Mouse (Mus musculus): ENCODE measurements around the gene Kif26b.
A peak's percentile ranks its signal among the peaks of the same experiment; 100 is the strongest.

Kif26b gene

DNA sequence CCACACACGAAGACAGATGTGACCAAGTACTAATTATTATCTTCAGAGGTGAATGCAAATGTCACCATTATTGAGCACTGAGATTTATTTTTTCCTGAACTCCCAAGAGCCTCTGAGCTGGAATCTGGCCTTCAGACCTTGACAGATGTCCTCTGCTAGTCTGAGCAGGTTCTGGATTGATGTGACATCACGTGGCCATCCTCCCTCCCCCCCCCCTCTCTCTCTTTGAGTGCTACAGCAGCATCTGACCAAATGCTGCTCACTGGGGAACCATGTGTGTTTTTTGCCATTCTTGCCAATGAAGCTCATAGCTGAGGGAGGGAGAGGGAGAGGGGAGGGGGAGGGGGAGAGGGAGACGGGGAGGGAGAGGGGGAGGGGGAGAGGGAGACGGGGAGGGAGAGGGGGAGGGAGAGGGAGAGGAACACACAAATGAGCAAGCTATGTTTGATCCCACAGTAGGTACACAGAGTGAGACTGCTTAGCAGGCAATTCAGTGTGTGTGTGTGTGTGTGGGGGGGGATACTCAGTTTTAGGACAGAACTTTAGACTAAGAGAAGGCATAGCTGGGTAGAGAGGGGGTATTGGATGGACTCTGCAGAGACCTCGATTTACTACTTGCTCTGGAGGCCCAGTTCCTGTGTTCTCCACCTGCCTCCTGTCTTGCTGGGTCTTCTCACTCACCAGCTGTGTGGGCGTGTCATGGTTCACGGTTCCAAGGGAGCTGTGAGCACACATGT is 241.9 kb downstream of the Kif26b start:
- no peak for DNase-seq (ENCODE audit: low spot score in 2 of 2)

DNA sequence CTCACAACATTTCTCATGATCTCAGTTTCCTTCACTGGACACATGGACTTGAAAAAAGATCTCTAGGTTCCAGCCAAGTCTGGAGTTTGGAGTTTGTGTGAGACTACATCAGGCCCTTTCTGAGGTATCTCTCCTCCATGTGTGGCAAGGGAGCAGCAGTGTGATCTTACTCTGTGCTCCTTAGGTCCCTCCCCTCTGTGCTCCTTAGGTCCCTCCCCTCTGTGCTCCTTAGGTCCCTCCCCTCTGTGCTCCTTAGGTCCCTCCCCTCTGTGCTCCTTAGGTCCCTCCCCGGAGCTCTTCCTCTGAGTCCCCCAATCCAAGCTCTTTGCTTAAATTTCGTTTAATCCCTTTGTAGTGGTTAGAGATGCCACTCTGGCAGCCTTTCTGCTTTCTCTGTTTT is 250.8 kb downstream of the Kif26b start:
- no peak for DNase-seq (ENCODE audit: low spot score in 2 of 2)

DNA sequence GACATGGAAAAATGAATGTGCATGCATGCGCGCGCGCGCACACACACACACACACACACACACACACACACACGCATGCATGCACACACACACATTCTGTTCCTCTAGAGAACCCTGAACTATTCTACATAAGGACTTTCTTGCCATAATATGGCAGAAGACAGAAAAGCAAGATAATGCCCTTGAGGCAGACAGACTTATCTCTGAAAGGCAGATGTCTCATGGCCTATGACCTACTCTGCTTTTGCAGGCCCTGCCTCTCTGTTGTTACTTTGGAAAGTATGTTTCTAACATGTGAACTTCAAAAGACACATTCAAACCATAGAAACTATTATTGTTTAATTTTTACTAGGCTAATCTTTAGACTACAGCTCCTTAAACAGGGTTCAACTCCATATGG is 255.1 kb downstream of the Kif26b start:
- no peak for DNase-seq (ENCODE audit: low spot score in 2 of 2)

DNA sequence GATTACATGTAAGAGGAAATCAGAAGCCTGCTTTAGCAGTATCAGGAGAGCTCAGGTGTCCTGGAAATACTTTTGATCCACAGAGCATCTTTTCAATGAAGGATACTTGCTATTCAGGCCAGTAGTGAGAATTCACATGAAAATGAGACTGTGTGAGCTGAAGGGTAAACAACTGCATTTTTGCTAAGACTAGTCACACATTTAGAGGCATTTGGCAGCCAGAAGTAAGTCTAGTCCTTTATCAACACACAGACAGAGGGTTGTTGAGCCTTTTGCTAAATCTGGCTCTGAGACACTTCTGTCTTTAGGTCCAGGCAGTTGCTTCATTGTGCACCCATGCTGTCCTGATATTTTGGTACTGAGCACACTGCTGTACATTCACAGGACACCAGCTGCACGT is 262.3 kb downstream of the Kif26b start:
- no peak for DNase-seq (ENCODE audit: low spot score in 2 of 2)

DNA sequence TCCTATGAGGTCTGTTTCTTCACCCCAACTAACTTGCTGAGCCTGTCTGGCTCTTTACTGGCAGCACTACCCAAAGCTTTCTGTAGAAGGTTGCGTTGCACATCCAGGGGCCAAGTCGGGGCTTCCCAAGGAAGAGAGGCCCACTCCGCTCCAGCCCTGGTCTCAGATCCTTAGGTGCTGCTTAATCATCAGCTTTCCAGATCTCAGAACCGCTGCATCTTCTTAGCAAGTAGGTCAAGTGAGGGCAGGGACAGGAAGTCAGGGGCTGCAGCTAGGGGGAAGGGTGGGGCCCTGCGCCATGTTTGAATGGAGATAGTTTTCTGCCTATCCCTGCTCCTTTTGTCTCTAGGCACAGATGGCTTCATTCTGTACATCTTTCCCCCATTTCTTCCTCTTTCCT is 263.8 kb downstream of the Kif26b start:
- DNase-seq (ENCODE audit: low spot score in 2 of 2): no peak

DNA sequence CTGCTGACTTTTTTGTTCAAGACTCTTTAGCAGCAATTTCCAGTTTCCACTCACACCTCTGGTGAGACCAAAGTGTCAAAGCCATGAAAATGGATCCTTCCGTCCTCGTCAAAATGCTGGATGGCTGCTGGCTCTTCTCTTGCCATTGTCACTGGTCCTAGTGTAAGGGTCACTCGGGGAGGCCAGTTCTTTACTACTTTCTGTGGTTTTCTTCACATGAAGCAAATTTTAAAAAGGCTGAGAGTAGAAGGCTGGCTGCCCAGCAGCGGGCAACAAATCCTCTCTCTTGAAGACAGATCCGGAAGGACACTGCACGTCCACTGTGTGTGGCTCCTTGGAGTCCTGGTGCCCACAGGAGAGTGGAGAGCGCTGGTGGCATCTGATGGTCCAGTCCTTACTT is 265.9 kb downstream of the Kif26b start:
- no peak for DNase-seq (ENCODE audit: low spot score in 2 of 2)

DNA sequence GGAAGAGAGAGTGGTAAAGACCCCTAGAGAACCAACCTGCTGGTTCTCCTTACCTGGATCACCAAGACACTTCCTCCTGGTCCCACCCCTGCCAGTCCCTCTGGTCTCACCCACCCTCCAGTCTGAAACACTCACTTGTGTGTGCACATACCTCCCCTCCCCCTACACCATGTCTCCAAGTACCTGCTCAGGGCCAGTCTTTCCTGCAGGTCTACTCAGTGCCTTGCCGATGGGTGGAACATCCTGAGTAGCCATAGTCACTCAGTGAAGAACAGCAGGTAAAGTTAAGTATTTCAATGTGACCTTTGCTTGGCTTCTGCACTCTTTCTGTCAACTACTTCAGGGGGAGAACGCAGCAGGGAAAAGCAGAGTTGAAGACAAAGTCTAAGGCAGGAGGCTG is 268.5 kb downstream of the Kif26b start:
- no peak for DNase-seq (ENCODE audit: low spot score in 2 of 2)

DNA sequence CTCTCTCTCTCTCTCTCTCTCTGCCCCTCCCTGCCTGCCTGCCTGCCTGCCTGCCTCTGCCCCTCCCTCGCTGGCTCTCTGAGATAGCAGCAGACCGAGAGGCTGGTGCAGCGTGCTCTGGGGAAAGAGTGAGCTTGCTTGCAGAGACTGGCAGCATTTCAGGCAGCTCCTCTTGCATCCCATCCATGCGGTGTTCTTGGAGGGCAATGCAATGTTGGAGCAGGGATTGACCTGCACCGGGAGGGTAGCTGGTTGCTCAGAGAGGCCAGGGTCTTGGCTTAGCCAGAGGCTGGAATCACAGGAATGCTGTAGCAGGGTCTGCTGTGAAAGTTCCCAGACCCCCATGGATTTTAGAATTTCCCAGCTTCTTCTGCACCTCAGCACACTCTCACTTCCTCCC is 269.4 kb downstream of the Kif26b start:
- peak in 1 of 2 experiments; percentile 26 for DNase-seq (ENCODE audit: low spot score in 2 of 2)

DNA sequence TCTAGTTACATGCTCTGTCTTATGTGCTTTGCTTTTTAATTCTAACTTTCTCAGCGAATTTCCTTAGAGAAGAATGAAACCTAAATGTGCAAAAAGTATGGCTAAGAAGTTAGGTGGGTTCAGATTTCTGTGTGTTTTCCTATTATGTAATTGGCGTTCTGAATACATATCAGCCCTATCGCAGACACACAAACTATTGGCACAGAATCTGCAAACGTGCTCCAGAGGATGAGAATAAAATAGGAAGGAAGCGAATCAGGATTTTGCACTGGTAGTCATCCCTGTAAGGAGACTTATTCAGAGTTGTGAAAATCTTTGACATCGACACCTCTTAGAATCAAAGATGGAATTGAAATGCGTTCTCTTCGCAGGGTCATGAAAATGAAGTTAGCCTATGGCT is 270.0 kb downstream of the Kif26b start:
- DNase-seq (ENCODE audit: low spot score in 2 of 2): no peak

DNA sequence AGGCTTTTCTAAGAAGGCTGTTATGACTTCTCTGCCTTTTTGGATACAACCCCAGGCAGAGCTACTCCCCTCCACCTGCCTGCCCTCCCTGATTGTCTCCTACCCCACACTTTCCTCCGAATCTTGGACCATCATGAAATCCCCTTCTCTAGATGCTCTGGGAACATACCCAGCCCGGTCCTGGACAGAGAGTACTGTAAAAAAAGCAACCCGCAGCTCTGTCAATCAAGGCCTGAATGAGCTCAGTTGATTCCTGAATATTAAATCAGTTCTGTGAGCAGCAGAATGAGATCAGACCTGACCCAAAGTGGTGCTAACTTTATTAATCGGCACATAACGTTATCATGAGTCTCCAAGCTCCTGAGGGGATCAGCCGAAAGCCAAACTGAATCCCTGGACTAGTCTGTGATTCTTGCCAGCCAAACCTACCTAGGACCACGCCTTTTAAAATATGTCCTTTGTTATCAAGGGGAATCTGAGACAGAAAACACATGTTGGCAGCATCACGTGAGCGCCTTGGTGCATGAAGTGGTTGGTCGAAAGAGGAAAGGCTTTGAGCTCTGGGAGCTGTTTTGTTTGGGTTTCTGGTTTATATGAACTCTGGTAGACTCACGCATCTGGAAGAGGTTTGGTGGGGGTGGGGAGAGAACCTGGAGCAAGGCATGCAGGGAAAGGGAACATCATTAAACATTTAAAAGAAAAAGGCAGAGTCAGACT is 271.1 kb downstream of the Kif26b start:
- no peak for DNase-seq (ENCODE audit: low spot score in 2 of 2)

DNA sequence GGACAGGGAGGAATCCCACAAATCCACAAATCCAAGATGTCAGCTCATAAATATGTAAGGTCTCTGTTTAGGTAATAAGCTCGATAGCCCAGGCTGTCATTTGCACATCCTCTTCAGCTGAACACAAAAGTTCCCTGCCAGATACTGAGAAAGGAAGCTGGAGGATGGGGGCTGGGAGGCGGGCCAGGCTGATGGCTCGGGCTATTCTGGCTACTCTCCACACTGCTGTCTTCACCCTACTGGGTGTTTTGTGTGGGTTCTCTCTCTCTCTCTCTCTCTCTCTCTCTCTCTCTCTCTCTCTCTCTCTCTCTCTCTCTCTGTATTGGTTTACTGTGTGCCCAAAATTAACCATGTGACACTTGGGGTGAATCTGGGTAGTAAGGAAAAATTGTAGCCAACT is 274.2 kb downstream of the Kif26b start:
- DNase-seq (ENCODE audit: low spot score in 2 of 2): no peak

DNA sequence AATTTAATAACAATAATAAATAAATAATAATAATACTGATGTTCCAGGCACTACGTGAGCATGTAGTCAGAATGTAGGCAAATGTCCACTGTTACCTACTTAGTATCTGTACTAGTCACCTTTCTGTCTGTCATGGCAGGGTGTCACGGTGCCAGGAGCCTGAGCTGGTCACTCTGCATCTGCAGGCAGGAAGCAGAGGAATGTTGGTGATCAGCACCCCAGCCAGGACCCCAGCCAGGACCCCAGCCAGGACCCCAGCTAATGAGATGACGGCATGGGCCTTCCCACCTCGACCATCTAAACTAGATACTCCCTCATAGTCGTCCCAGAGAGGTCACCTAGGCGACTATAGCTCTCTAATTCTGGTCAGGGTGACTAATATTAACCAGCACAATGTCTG is 288.6 kb downstream of the Kif26b start:
- DNase-seq (ENCODE audit: low spot score in 2 of 2): no peak

DNA sequence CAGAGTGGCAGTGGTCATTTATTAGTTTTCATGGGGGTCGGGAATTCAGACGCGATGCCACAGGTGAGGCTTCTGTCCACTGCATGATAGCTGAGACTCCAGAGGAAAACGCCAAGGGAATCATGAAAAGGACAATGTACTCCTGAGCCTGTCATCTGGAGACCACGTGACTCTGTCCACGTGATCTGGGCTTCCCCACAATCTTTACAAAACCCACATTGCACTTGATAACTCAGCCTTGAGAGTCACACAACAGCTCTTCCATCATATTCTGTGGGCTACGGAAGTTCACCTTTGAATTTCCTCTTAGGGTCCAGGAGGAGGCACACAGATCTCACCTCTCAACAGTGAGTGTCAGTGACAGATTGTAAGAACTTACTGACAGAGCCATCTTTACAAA is 290.1 kb downstream of the Kif26b start:
- no peak for DNase-seq (ENCODE audit: low spot score in 2 of 2)

DNA sequence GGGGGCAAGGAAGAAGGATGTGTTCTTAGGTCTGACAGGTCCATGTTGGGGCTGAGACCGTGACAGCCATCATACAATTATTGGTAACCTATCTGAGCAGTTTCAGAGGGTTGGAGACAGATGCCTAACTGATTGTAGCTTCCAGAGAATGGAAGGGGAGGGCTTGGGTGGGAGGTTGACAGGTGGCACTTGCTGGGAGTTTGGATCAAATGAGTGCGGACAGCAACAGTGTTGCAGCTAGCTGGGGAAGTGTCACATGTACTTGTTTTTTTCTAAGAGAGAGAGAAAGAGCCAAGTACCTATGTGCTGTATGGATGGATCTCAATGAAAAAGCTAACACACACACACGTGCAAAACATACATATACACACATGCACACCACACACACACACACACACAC is 291.2 kb downstream of the Kif26b start:
- no peak for DNase-seq (ENCODE audit: low spot score in 2 of 2)

DNA sequence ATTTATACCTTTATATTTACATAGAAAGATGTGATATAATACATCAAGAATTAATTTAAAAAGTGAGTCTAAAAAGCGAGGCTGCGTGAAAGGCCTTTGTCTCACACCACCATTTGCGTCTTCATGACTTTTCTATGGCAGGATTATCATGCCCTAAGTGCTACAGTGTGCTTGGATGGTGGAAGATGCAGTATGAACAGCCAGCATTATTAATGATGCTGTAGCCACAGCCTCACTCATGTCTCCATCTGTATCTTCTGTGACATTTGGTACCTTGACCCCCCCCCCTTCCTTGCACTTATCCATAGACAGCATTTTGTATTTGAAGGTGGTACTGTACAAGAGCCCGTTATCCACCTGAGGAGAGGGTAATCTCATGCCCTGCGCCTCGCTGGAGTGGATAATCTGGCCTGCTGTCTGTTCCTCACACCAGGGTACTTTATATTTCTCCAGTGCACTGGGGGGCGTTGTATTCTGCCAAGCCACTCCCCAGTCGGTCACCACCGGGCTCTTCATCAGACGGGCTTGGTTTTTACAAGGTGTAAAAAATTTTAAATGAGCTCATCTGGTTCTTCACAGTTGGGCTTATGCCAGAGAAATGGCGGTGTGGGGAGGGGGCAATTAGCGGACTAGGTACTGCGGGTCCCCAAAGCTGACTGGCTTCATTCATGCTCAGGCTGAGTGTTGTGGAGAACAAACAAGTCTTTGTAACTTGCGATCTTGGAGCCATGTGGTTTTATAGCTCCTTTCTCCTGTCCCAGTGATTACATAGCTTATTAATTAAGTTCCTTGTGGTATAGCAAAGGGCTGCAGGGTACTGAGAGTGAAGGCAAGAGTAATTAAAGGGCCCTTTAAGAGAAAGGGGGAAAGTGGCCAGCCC is 291.9 kb downstream of the Kif26b start:
- DNase-seq (ENCODE audit: low spot score in 2 of 2): no peak

DNA sequence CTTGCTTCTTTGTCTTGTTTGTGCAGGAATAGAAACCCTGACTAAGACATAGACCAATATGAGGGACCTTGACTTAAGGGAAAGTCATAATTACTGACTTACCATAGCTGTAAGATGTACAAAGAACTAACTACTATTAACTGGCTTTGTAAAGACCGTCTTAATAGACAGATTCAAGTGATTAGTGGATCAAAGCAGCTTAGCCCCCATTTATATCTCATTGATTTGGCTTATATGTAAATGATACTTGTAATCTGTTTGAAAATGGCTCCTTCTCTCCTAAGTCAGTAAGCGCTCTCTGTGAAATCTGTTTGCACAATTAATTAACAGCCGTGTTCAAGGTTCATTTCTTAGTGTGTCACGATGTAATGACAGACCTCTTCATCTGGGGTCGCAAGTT is 295.9 kb downstream of the Kif26b start:
- DNase-seq (ENCODE audit: low spot score in 2 of 2): no peak

DNA sequence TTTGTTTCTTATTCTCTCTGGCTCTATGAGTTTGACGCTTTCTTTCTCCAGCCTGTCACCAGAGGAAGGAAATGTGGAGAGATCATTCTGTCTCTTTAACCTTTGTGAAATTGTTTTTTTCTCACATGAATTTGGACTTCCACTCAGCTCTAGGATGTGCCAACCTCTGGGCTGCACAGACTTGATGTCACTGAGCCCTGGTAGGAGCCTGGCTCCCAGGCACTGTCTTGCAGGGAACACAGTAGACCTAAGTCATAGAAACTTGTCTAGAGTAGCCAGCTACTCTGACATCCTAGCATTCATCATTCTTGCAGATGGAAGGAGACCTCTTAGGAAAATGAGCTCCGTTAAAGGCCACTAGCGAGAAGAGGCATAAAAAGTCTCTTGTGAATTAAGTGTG is 298.3 kb downstream of the Kif26b start:
- no peak for DNase-seq (ENCODE audit: low spot score in 2 of 2)

DNA sequence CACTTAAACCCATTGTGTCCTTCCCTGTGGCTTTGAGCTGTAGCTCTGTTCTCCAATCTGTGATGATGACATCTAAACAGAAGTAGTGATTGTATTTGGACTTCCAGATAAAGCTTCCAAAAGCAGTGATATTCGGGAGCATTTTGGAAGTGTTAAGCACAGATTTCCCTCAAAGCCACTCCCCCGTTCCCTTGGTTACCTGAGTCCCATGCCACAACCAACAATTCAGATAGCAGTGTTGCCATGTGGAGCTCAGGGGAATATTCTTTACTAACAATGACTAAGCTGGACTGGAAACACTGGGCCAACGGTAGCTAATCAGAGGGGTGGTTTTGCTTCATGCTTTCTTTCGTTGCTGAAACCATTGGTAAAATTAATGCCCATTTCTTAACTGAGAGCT is 300.5 kb downstream of the Kif26b start:
- no peak for DNase-seq (ENCODE audit: low spot score in 2 of 2)

DNA sequence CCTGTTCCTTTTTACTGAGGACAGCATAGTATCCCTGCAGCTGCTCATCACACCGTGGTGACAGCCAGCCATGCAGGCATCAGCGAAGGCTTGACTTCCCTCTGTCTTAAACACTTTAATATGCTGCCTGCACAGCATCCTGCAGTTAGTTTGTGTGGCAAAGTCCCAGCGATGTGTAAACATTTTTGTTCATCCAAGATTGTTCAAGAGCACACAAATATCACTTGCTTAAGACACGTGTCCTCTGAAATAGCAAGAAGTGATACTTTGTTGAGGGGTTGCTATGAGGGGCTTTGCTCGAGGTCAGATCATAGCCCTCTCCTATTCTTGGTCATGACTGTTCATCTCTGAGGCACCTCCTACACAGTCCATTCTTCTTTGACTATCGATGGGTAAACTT is 303.6 kb downstream of the Kif26b start:
- DNase-seq (ENCODE audit: low spot score in 2 of 2): no peak

DNA sequence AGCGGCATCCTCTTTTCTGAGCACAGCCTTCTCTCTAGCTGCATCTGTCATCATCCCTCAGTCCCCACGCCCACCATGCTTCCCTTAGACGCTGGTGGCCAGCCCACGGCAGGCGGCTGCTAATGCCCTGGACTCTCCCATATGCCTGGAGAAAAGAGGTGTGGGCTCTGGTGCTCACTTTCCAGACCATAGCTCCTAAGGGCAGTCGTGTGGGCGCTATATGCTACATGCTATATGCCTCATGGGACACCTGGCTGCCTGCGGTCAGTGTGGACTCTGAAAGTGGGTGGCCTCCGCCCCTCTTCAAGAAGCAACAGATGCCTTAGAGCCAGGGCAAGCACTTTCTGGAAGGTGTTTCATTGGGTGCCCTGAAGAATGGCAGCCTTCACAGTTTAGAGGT is 306.9 kb downstream of the Kif26b start:
- no peak for DNase-seq (ENCODE audit: low spot score in 2 of 2)

DNA sequence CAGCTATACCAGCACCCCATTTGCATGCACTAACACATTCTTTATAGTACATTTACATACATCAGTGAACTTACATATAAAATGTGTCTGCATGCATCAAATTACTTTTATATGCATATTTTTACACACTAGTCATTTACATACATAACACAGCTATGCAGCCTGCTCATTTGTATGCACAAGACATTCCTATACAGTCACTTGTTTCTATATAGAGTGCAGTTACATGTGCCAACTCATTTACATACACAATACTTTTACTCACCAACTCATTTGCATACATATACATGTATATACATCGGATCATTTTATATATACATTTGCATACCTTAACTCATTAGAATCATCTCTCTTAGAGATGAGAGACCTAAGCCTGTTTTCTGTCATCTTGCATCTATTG is 308.1 kb downstream of the Kif26b start:
- no peak for DNase-seq (ENCODE audit: low spot score in 2 of 2)

DNA sequence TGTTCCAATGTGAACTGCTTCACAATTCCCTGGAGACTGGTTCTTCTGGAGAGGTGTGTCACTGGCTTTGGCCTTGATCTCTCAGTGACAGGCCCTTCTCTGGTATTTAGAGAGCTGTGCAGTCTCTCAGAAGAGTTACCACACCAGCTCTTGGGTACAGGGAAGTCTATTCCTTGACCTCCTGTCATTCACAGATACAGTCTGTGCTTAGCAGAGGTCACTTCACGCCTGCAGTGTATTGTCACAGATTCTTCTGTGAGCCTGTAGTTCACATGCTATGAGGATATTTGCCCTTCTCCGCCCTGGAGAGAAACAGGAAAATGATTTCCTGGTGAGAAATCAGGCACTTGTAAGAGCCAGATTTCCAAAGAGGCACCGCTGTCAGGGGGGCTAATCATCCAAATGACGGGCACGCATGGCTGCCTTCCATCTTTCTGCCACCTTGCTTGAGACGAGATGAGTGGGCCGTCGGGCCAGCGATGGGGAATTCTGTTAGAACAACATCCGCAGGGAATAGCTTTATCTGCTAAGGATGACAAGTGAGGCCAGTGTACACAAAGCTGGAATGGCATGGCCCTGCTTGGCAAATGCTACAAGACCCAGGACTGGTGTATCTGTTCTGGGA is 309.9 kb downstream of the Kif26b start:
- DNase-seq (ENCODE audit: low spot score in 2 of 2): no peak

All from frontal cortex, postnatal 10 days (tissue).